Mouse (Mus musculus) liver, postnatal 0 days (tissue): ENCODE measurements around the gene Tiparp. TPM values are rescaled to one million over a fixed set of nuclear protein-coding genes. Genes with fewer than 3 reads are reported as not detected.

Source experiments
- ATAC-seq: fragments of 200-750 bp; cut with Nextera tagmentation; 2 replicates; pipeline ENCODE4 v1.8.0; 2017; ENCODE audit warnings: mild to moderate bottlenecking, moderate library complexity
- DNase-seq: peaks from one replicate; pipeline ENCODE4 v3.0.0-alpha.2; 2016
- H3K27ac ChIP-seq: fragments of 300-500 bp; sonication (generic); 2 replicates; pipeline ENCODE4 v1.5.1; 2014; ENCODE audit warnings: antibody characterized with exemption, moderate library complexity, mild to moderate bottlenecking, low read depth
- H3K27me3 ChIP-seq: fragments of 300-500 bp; sonication (generic); 2 replicates; pipeline ENCODE4 v1.6.1; 2014; ENCODE audit warnings: low read length, control low read depth, mixed read lengths; ENCODE audit not compliant: insufficient read depth
- H3K36me3 ChIP-seq: fragments of 300-500 bp; sonication (generic); replicated peaks from 2 replicates; pipeline ENCODE4 v1.6.1; 2014; ENCODE audit warnings: mild to moderate bottlenecking, control low read depth, low read length, moderate library complexity, mixed read lengths; ENCODE audit not compliant: insufficient read depth
- H3K4me1 ChIP-seq: fragments of 300-500 bp; sonication (generic); 2 replicates; pipeline ENCODE4 v1.6.1; 2014; ENCODE audit warnings: antibody characterized with exemption, mild to moderate bottlenecking, control low read depth; ENCODE audit not compliant: insufficient read depth
- H3K4me2 ChIP-seq: fragments of 300-500 bp; sonication (generic); 2 replicates; pipeline ENCODE4 v1.6.1; 2014; ENCODE audit warnings: low read depth, mild to moderate bottlenecking, low read length, moderate library complexity, mixed read lengths
- H3K4me3 ChIP-seq: fragments of 300-500 bp; sonication (generic); 2 replicates; pipeline ENCODE4 v1.5.1; 2014; ENCODE audit warnings: low read depth, low read length
- H3K9ac ChIP-seq: fragments of 300-500 bp; sonication (generic); replicated peaks from 2 replicates; pipeline ENCODE4 v1.6.1; 2014; ENCODE audit warnings: mild to moderate bottlenecking, moderate library complexity
- H3K9me3 ChIP-seq: fragments of 300-500 bp; sonication (generic); 2 replicates; pipeline ENCODE4 v1.6.1; 2016; ENCODE audit warnings: mild to moderate bottlenecking, control low read depth, low read length, mixed read lengths
- CTCF ChIP-seq: sonication (generic); IDR thresholded peaks from 2 replicates; pipeline ENCODE4 v1.5.1; 2016; ENCODE audit warnings: antibody characterized with exemption, low read depth
- EP300 ChIP-seq: IDR thresholded peaks from 2 replicates; pipeline ENCODE4 v1.6.1; 2016; ENCODE audit warnings: antibody characterized with exemption, low read depth, mild to moderate bottlenecking
- WGBS: fragments of 180-500 bp; shearing (Covaris S2); extraction: QIAGEN DNeasy Blood & Tissue Kit; methylation state at CpG from one replicate; pipeline ENCODE4 v1.1.7; 2014; ENCODE audit not compliant: insufficient replicate concordance; 5-methylcytosine and 5-hydroxymethylcytosine counted together
- polyA plus RNA-seq: library from polyadenylated mRNA; unstranded; fragments of >200 nt; fragmentation: Nextera tagmentation; extraction: Ambion mirVana; gene quantifications from 2 replicates; pipeline ENCODE4 v1.2.1, GENCODE M21; 2015

Gene Tiparp
- polyA plus RNA-seq, 1 experiment from 2014 or later, result 7.4 TPM

GRCm38 (mm10) chr3:65515751-65516150 lies 12.5 kb upstream of the Tiparp start:
- H3K4me1 ChIP-seq, result 0 out of 2 replicates have a peak, but pooled peaks cover 5% of the 10 kb centered on the region
- H3K4me3 ChIP-seq, result no peak overlapping the region
- no peak overlapping the region for H3K9ac ChIP-seq
- DNase-seq (no peak), ATAC-seq (peak; percentile 66)
- no peaks in the 10 kb centered on the region for H3K27me3 ChIP-seq
- TF ChIP-seq CTCF (no peak), EP300 (no peak)
- no peak overlapping the region for H3K27ac ChIP-seq
- no peak overlapping the region for H3K4me2 ChIP-seq
- H3K36me3 ChIP-seq, result no peaks in the 10 kb centered on the region
- H3K9me3 ChIP-seq, result no peaks in the 10 kb centered on the region
- 54% methylated on average over 2 of the region's 2 CpGs for WGBS

GRCm38 (mm10) chr3:65516526-65516925 lies 11.7 kb upstream of the Tiparp start:
- no peaks in the 10 kb centered on the region for H3K36me3 ChIP-seq
- H3K4me3 ChIP-seq, result no peak overlapping the region
- H3K9me3 ChIP-seq, result no peaks in the 10 kb centered on the region
- no peak overlapping the region for H3K27ac ChIP-seq
- ATAC-seq (no peak), DNase-seq (no peak)
- TF ChIP-seq CTCF (no peak), EP300 (no peak)
- 0 out of 2 replicates have a peak, but pooled peaks cover 5% of the 10 kb centered on the region for H3K4me1 ChIP-seq
- 58% methylated on average over 1 of the region's 1 CpGs for WGBS
- H3K9ac ChIP-seq, result no peak overlapping the region
- H3K27me3 ChIP-seq, result no peaks in the 10 kb centered on the region
- no peak overlapping the region for H3K4me2 ChIP-seq

- Histone ChIP-seq H3K36me3 (no peaks in the 10 kb centered on the region), H3K27ac (no peak overlapping the region), H3K9ac (no peak overlapping the region), H3K4me1 (0 out of 2 replicates have a peak, but pooled peaks cover 5% of the 10 kb centered on the region), H3K27me3 (no peaks in the 10 kb centered on the region), H3K9me3 (no peaks in the 10 kb centered on the region), H3K4me3 (no peak overlapping the region), H3K4me2 (no peak overlapping the region)
- no peak for DNase-seq
- TF ChIP-seq EP300 (no peak), CTCF (no peak)
- no peak for ATAC-seq
- WGBS, result 41% methylated on average over 9 of the region's 9 CpGs
Observed at GRCm38 (mm10) chr3:65517141-65517540, 11.1 kb upstream of the Tiparp start.

DNA sequence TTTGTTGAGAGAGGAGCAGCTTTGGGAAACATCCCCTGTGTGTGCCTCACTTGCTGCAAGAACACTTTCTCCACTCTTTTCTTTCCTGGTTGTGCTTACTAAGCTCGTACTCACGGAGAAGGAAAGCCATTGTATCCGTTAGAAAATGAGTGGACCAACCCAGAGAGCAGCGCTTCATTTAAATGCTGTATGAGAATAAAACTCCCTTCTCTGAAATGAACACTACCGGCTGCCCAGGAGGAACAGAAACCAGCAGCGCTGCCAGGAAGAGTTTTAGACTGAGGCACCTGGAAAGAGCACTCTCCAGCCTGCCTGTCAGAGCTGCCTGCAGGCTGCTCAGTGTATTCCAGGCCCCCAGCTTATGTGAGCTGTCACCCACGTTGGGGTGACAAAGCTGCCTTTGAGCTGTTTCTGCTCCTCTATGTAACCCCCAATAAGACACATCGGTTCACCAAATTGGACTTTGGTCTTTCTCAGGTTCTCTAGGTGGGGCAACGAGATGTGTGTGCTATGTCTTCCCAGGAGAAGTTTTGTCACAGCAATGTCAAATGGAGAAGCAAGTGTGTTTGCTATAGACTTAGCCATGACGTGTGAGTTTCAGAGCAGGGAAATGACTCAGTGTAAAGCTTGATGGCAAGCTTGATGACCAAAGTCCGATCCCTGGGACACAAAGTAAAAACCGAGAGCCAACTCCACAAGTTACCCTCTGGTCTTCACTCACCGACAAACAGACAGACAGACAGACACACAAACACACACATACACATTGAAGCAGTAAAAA lies 10.3 kb upstream of the Tiparp start:
- Histone ChIP-seq H3K27ac (peak overlapping the region; percentile 40; the same call in 1 of the 2 replicates), H3K4me1 (0 out of 2 replicates have a peak, but pooled peaks cover 5% of the 10 kb centered on the region), H3K27me3 (no peaks in the 10 kb centered on the region), H3K9ac (no peak overlapping the region), H3K4me3 (no peak overlapping the region), H3K4me2 (peak overlapping the region; percentile 33; the same call in 1 of the 2 replicates), H3K36me3 (no peaks in the 10 kb centered on the region), H3K9me3 (no peaks in the 10 kb centered on the region)
- DNase-seq (no peak), ATAC-seq (peak; percentile 80)
- 45% methylated on average over 13 of the region's 13 CpGs for WGBS
- TF ChIP-seq EP300, result no peak

- no peak for DNase-seq
- H3K9me3 ChIP-seq, result no peaks in the 10 kb centered on the region
- H3K4me1 ChIP-seq, result 0 out of 2 replicates have a peak, but pooled peaks cover 5% of the 10 kb centered on the region
- no peak overlapping the region for H3K9ac ChIP-seq
- no peak for ATAC-seq
- no peaks in the 10 kb centered on the region for H3K27me3 ChIP-seq
- WGBS, result 79% methylated on average over 1 of the region's 1 CpGs
- TF ChIP-seq CTCF, result no peak
- no peak for TF ChIP-seq EP300
- no peaks in the 10 kb centered on the region for H3K36me3 ChIP-seq
- no peak overlapping the region for H3K4me3 ChIP-seq
- no peak overlapping the region for H3K27ac ChIP-seq
- H3K4me2 ChIP-seq, result no peak overlapping the region
Observed at GRCm38 (mm10) chr3:65521391-65521790, 6.8 kb upstream of the Tiparp start.

GRCm38 (mm10) chr3:65523397-65523796 lies 4.8 kb upstream of the Tiparp start:
- no peak overlapping the region for H3K9ac ChIP-seq
- no peaks in the 10 kb centered on the region for H3K36me3 ChIP-seq
- H3K4me2 ChIP-seq, result no peak overlapping the region
- DNase-seq (no peak), ATAC-seq (no peak)
- H3K9me3 ChIP-seq, result no peaks in the 10 kb centered on the region
- no peak for TF ChIP-seq CTCF
- no peak for TF ChIP-seq EP300
- H3K27me3 ChIP-seq, result no peaks in the 10 kb centered on the region
- H3K4me1 ChIP-seq, result no peaks in the 10 kb centered on the region
- WGBS, result 51% methylated on average over 8 of the region's 8 CpGs
- H3K4me3 ChIP-seq, result no peak overlapping the region
- H3K27ac ChIP-seq, result no peak overlapping the region
